Mouse (Mus musculus) CH12.LX (cell line): ENCODE results near the gene Tacr2. TPM values are rescaled to one million over a fixed set of nuclear protein-coding genes. Genes with fewer than 3 reads are reported as not detected.

Experiments
- DNase-seq: peaks from one replicate; pipeline ENCODE4 v3.0.0-alpha.2; 2013; ENCODE audit errors: extremely low read depth
- H3K27ac ChIP-seq: 2 replicates; pipeline ENCODE4 v1.5.1; 2012; ENCODE audit warnings: low read depth, mild to moderate bottlenecking, control low read depth, moderate library complexity; ENCODE audit not compliant: insufficient read depth
- H3K27me3 ChIP-seq: replicated peaks from 2 replicates; pipeline ENCODE3; 2012; ENCODE audit warnings: inconsistent platforms
- H3K36me3 ChIP-seq, 2 experiments: replicated peaks in 1 of 2; 2 replicates each; pipeline versions ENCODE3 to v1.6.1; 2012; ENCODE audit warnings: inconsistent platforms in 1 of 2, low read length in 1 of 2, mild to moderate bottlenecking in 1 of 2, mixed read lengths in 1 of 2, moderate library complexity in 1 of 2; ENCODE audit not compliant: control insufficient read depth in 1 of 2, insufficient read depth in 1 of 2
- H3K4me1 ChIP-seq, 2 experiments: 2 replicates each; pipeline ENCODE4 v1.6.1; 2012; ENCODE audit warnings: inconsistent platforms in 1 of 2, moderate library complexity in 1 of 2; ENCODE audit not compliant: insufficient read depth in 2 of 2, control insufficient read depth in 1 of 2
- H3K4me2 ChIP-seq: 2 replicates; pipeline ENCODE4 v1.6.1; 2012; ENCODE audit warnings: low read depth, mild to moderate bottlenecking, control low read depth; ENCODE audit not compliant: poor library complexity, insufficient read depth, severe bottlenecking
- H3K4me3 ChIP-seq, 3 experiments: fragments of 150-350 bp in 1 of 3; sonication (generic) in 1 of 3; replicated peaks in 1 of 3; 2 replicates each; pipeline versions ENCODE3 to v1.5.1; 2011 to 2012; ENCODE audit warnings: low read depth in 2 of 3, low read length in 2 of 3, mild to moderate bottlenecking in 2 of 3, moderate library complexity in 2 of 3, control low read depth in 1 of 3, improper control_type of control experiment in 1 of 3, inconsistent platforms in 1 of 3, mixed read lengths in 1 of 3; ENCODE audit not compliant: poor library complexity in 1 of 3
- H3K79me2 ChIP-seq: replicated peaks from 2 replicates; pipeline ENCODE4 v1.6.1; 2012; ENCODE audit warnings: mild to moderate bottlenecking, moderate library complexity; ENCODE audit not compliant: control insufficient read depth, poor library complexity, insufficient read depth, severe bottlenecking; ENCODE audit errors: extremely low read depth
- H3K9ac ChIP-seq: 2 replicates; pipeline ENCODE4 v1.6.1; 2012; ENCODE audit warnings: low read depth, mild to moderate bottlenecking, control low read depth, moderate library complexity; ENCODE audit not compliant: insufficient read depth
- H3K9me3 ChIP-seq: replicated peaks from 2 replicates; pipeline ENCODE3; 2012; ENCODE audit warnings: low read length, inconsistent platforms, mixed read lengths
- CHD1 ChIP-seq: IDR thresholded peaks from 2 replicates; pipeline ENCODE4 v1.6.1; 2012; ENCODE audit warnings: low read depth, low read length, improper control_type of control experiment, inconsistent platforms
- ELF1 ChIP-seq: IDR thresholded peaks from 2 replicates; pipeline ENCODE4 v1.6.1; 2014; ENCODE audit warnings: low read depth, mild to moderate bottlenecking, inconsistent platforms, low read length, improper control_type of control experiment
- ETS1 ChIP-seq: conservative IDR thresholded peaks from 2 replicates; pipeline ENCODE4 v1.6.1; 2012; ENCODE audit warnings: low read depth, mild to moderate bottlenecking, inconsistent platforms, low read length, improper control_type of control experiment, moderate library complexity
- HCFC1 ChIP-seq: IDR thresholded peaks from 2 replicates; pipeline ENCODE4 v1.6.1; 2012; ENCODE audit warnings: low read depth, mild to moderate bottlenecking, inconsistent platforms, low read length, improper control_type of control experiment
- JUN ChIP-seq: IDR thresholded peaks from 2 replicates; pipeline ENCODE4 v1.6.1; 2011; ENCODE audit warnings: low read depth, mild to moderate bottlenecking, low read length, improper control_type of control experiment, moderate library complexity; ENCODE audit not compliant: insufficient read depth
- KAT2A ChIP-seq: IDR thresholded peaks from 2 replicates; pipeline ENCODE4 v1.6.1; 2012; ENCODE audit warnings: low read length, improper control_type of control experiment, inconsistent platforms; ENCODE audit not compliant: insufficient replicate concordance
- MAFK ChIP-seq: IDR thresholded peaks from 2 replicates; pipeline ENCODE4 v1.6.1; 2011; ENCODE audit warnings: low read length, improper control_type of control experiment; ENCODE audit not compliant: insufficient replicate concordance
- MAX ChIP-seq: IDR thresholded peaks from 2 replicates; pipeline ENCODE4 v1.6.1; 2011; ENCODE audit warnings: low read length, improper control_type of control experiment
- MXI1 ChIP-seq: IDR thresholded peaks from 2 replicates; pipeline ENCODE4 v1.6.1; 2011; ENCODE audit warnings: mild to moderate bottlenecking, low read depth, low read length, improper control_type of control experiment
- MYC ChIP-seq: IDR thresholded peaks from 2 replicates; pipeline ENCODE4 v1.6.1; 2011; ENCODE audit warnings: low read depth, mild to moderate bottlenecking, improper control_type of control experiment, low read length
- NELFE ChIP-seq: IDR thresholded peaks from 2 replicates; pipeline ENCODE4 v1.6.1; 2011; ENCODE audit warnings: low read depth, low read length, improper control_type of control experiment
- PAX5 ChIP-seq: IDR thresholded peaks from 2 replicates; pipeline ENCODE4 v1.6.1; 2012; ENCODE audit warnings: low read length, inconsistent platforms, mixed read lengths
- POLR2A ChIP-seq: IDR thresholded peaks from 2 replicates; pipeline ENCODE4 v1.6.1; 2011; ENCODE audit warnings: low read depth, mild to moderate bottlenecking, improper control_type of control experiment, low read length
- RCOR1 ChIP-seq: conservative IDR thresholded peaks from 2 replicates; pipeline ENCODE4 v1.6.1; 2012; ENCODE audit warnings: low read depth, mild to moderate bottlenecking, inconsistent platforms, low read length, improper control_type of control experiment
- SIN3A ChIP-seq: IDR thresholded peaks from 2 replicates; pipeline ENCODE4 v1.6.1; 2012; ENCODE audit warnings: low read length, improper control_type of control experiment, inconsistent platforms
- TBP ChIP-seq: conservative IDR thresholded peaks from 2 replicates; pipeline ENCODE4 v1.6.1; 2011; ENCODE audit warnings: low read depth, low read length, improper control_type of control experiment
- TCF12 ChIP-seq: IDR thresholded peaks from 2 replicates; pipeline ENCODE4 v1.6.1; 2014; ENCODE audit warnings: low read depth, mild to moderate bottlenecking, inconsistent platforms, low read length, improper control_type of control experiment
- UBTF ChIP-seq: IDR thresholded peaks from 2 replicates; pipeline ENCODE4 v1.6.1; 2012; ENCODE audit warnings: low read depth, mild to moderate bottlenecking, inconsistent platforms, low read length, improper control_type of control experiment, moderate library complexity
- USF2 ChIP-seq: conservative IDR thresholded peaks from 2 replicates; pipeline ENCODE4 v1.6.1; 2011; ENCODE audit warnings: low read depth, low read length, improper control_type of control experiment
- ZKSCAN1 ChIP-seq: IDR thresholded peaks from 2 replicates; pipeline ENCODE4 v1.6.1; 2012; ENCODE audit warnings: low read depth, inconsistent platforms, low read length, improper control_type of control experiment, borderline replicate concordance
- ZMIZ1 ChIP-seq: IDR thresholded peaks from 2 replicates; pipeline ENCODE4 v1.6.1; 2012; ENCODE audit warnings: low read depth, mild to moderate bottlenecking, inconsistent platforms, low read length, improper control_type of control experiment
- dilution Hi-C: fragments of 300-500 bp; cut with MboI; formaldehyde crosslinking; loops from 2 replicates; pipeline ENCODE4 v1.14.3; 2020; ENCODE audit warnings: low sequenced_read_pairs; ENCODE audit not compliant: extremely low pct_unique_long_range_greater_than_20kb, extremely low pct_ligation_motif_present
- in situ Hi-C: fragments of 300-500 bp; cut with MboI; formaldehyde crosslinking; loops from 3 replicates; pipeline ENCODE4 v1.14.3; 2019; ENCODE audit warnings: low sequenced_read_pairs, low pct_ligation_motif_present, low pct_unique_long_range_greater_than_20kb, mixed read lengths
- polyA plus RNA-seq: library from polyadenylated mRNA; unstranded; fragments of >175 nt; gene quantifications from 2 replicates; pipeline ENCODE4 v1.2.1, GENCODE M21; 2012; ENCODE audit warnings: low read depth; ENCODE audit not compliant: insufficient read length
- total RNA-seq, 2 experiments: library from RNA; depleted of rRNA; stranded (reverse); fragments of 300-350 nt in 1 of 2; fragments of >200 nt in 1 of 2; gene quantifications; 2 replicates each; pipeline ENCODE4 v1.2.3; 2012 to 2014

Gene Tacr2
- total and polyA plus RNA-seq, 3 experiments, result 0.04 to 0.24 (median 0.13) TPM

DNA sequence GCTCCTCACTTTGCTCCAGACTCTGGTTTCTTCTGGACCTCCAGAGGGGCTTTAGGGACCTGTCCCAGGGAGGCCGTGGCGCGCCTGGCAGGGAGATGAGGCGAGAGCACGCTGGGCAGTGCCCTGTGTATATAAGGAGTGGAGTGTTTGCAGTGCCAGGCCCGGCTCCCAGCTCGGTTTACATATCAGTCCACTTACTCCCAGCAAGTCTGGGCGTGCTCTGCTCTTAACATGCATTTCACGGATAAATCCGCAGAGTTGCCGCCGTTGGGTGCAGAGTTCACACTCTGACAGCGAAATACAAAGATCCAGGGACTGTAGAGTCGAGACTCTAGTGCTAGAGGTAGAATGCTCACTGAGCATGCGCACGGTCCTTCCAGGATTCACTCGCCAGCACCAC, 29.5 kb upstream of the Tacr2 start:
- no peaks in the 10 kb centered on the region for H3K9me3 ChIP-seq
- no peak for DNase-seq
- H3K4me3 ChIP-seq, result no peak overlapping the region
- H3K4me2 ChIP-seq, result no peak overlapping the region
- dilution Hi-C loops (no loop called here), in situ Hi-C loops (no loop called here)
- H3K36me3 ChIP-seq, result no peaks in the 10 kb centered on the region
- no peak overlapping the region for H3K27ac ChIP-seq
- H3K27me3 ChIP-seq, result peaks cover 54% of the 10 kb centered on the region
- H3K4me1 ChIP-seq, result no peaks in the 10 kb centered on the region
- no peak for TF ChIP-seq USF2
- TF ChIP-seq MAX, result no peak
- no peak for TF ChIP-seq RCOR1
- TF ChIP-seq ELF1, result no peak
- no peak for TF ChIP-seq HCFC1
- H3K79me2 ChIP-seq, result no peaks in the 10 kb centered on the region
- no peak overlapping the region for H3K9ac ChIP-seq

DNA sequence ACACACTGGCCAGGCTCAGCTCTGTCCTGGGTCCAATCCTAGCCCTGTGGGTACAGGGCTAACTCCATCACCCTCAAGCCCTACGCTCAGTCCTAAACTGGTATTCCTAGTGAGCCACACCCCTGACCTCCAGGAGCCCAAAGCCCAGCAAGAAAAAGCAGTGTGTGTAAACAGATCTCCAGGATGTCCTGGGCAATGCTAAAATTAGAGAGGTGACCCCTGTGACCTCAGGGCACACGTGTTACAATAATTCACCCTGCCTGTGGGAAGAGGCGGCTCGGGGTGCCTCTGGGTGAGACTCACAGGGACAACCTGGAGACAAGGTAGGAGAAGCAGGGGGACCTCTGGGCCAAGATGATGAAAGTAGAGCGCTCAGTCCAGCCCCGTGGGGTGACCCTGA, 28.0 kb upstream of the Tacr2 start:
- Histone ChIP-seq H3K27ac (no peak overlapping the region), H3K79me2 (no peaks in the 10 kb centered on the region), H3K36me3 (no peaks in the 10 kb centered on the region), H3K9ac (no peak overlapping the region), H3K9me3 (no peaks in the 10 kb centered on the region), H3K4me2 (no peak overlapping the region), H3K4me3 (no peak overlapping the region), H3K4me1 (no peaks in the 10 kb centered on the region), H3K27me3 (peaks cover 53% of the 10 kb centered on the region)
- no peak for TF ChIP-seq ETS1
- no peak for TF ChIP-seq UBTF
- TF ChIP-seq CHD1, result no peak
- no peak for TF ChIP-seq NELFE
- no peak for TF ChIP-seq MAX
- no peak for TF ChIP-seq TBP
- TF ChIP-seq JUN, result no peak
- TF ChIP-seq ZMIZ1, result no peak
- TF ChIP-seq MXI1, result no peak
- TF ChIP-seq ZKSCAN1, result no peak
- no peak for TF ChIP-seq KAT2A
- TF ChIP-seq POLR2A, result no peak
- TF ChIP-seq SIN3A, result no peak
- TF ChIP-seq MAFK, result no peak
- TF ChIP-seq MYC, result no peak
- no peak for TF ChIP-seq PAX5
- TF ChIP-seq TCF12, result no peak
- dilution Hi-C loops, result no loop called here
- in situ Hi-C loops, result no loop called here
- no peak for DNase-seq
